Mouse (Mus musculus): ENCODE measurements at regions not wholly inside any gene's neighbourhood (a gene's known extent, or its start where the extent isn't known, plus 50 kb on each side); places are given as distances from the start of the nearest gene placed in this dataset.

DNA sequence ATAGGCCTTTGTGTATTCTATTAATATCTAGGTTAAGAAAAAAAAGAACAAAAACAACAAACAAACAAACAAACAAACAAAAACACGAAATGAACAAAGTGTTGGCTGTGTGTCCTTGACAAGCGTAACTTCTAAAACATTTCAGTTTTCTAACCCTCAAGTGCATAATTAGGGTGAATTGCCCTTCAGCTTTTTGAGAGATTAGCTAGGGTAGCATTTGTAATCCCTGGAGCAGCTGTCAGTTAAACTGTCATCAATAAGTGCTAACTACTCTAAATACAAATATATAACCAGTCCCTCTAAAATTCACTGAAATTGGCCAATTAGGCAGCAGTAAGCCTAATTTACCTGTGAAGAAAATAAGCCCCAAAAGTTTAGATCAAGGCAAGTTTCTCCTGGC is 467.6 kb downstream of the Gabrg2 start:
- Histone ChIP-seq H3K9ac (replicated peaks; ENCODE audit: low read length, poor library complexity, severe bottlenecking) (no peak overlapping the region), H3K36me3 (ENCODE audit: insufficient read depth, low read length) (no peaks in the 10 kb centered on the region), H3K27me3 (ENCODE audit: insufficient read depth, low read length) (no peaks in the 10 kb centered on the region), H3K4me2 (ENCODE audit: low read depth, low read length, poor library complexity, severe bottlenecking) (no peak overlapping the region), H3K9me3 (ENCODE audit: low read length) (no peaks in the 10 kb centered on the region), H3K4me3 (ENCODE audit: low read depth, low read length) (no peak overlapping the region), H3K27ac (ENCODE audit: low read depth, low read length) (no peak overlapping the region), H3K4me1 (ENCODE audit: insufficient read depth, low read length) (no peaks in the 10 kb centered on the region)
- WGBS, result 44% methylated on average over 2 of the region's 2 CpGs
- TF ChIP-seq CTCF (IDR thresholded peaks at IDR 0.05), result no peak
- no peak for DNase-seq (ENCODE audit: low spot score)
- ATAC-seq (ENCODE audit: low FRiP score), result no peak

DNA sequence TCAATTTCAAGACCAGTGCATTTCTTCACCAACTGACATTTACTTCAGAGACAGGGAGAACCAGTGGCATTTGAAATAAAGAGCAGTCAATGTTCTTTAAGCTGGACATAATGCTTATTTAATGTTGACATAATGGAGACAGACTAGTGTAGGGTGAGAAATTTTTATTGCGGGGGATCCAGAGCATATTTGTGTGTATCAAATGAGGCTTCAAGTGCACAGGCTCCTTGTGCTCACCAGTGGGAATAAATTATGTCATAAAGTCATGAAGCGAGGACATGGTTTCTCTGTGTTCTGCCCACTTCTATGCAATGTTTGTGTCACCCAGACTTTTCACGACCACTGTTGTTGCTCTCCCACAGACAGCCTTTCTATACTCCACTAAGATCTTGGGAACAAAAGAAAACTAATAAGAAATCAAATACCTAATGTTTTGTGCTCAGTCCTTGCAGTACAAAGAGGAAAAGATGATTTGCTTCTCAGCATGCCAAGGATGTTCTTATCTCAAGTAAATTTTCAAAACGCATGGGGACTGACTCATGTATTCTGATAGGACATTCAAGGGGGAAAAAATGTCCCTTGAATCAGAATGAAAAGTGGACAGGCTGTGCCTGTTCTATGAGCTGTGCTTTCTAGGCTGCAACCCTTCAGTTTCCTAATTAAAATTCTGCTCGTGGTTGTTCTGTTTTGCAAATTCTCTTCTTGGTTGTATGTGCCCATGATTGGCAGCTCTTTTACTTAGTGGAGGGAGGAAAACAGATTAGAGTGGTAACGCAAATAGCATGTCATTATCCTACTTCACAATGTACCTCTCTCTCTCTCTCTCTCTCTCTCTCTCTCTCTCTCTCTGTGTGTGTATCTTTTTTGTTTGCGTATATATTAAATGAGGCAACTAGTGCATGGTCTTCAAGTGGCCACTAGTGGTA is 468.4 kb downstream of the Gabrg2 start:
- no peaks in the 10 kb centered on the region for H3K9me3 ChIP-seq (ENCODE audit: low read length)
- DNase-seq (ENCODE audit: low spot score) (peak; percentile 31), ATAC-seq (ENCODE audit: low FRiP score) (peak; percentile 34; the same call in 1 of the 2 replicates)
- no peaks in the 10 kb centered on the region for H3K27me3 ChIP-seq (ENCODE audit: insufficient read depth, low read length)
- 23% methylated on average over 7 of the region's 7 CpGs for WGBS
- no peaks in the 10 kb centered on the region for H3K4me1 ChIP-seq (ENCODE audit: insufficient read depth, low read length)
- peak overlapping the region; percentile 26; the same call in 1 of the 2 replicates for H3K27ac ChIP-seq (ENCODE audit: low read depth, low read length)
- H3K4me3 ChIP-seq (ENCODE audit: low read depth, low read length), result no peak overlapping the region
- H3K36me3 ChIP-seq (ENCODE audit: insufficient read depth, low read length), result no peaks in the 10 kb centered on the region
- TF ChIP-seq CTCF (IDR thresholded peaks at IDR 0.05), result peak; percentile 28
- H3K4me2 ChIP-seq (ENCODE audit: low read depth, low read length, poor library complexity, severe bottlenecking), result no peak overlapping the region
- H3K9ac ChIP-seq (replicated peaks; ENCODE audit: low read length, poor library complexity, severe bottlenecking), result no peak overlapping the region

DNA sequence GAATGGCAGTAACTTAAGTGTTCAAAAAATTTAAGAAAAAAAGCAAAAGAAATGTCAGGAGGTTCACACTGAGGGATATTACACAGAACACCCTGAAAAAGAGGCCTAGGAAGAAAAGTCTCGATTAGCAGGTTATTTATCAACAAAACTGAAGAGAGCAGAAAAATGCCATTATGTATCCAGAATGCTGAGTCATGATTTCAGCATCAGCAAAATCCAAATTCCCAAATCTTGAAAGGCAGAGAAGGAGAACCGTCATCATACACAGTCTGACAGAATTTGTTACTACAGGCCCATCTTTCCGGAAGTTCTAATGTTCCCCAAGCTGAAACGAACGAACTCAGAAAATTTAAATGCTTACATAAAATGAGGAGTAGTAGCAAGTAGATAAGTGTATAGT is 475.7 kb downstream of the Gabrg2 start:
- 93% methylated on average over 5 of the region's 5 CpGs for WGBS
- no peak for TF ChIP-seq CTCF (IDR thresholded peaks at IDR 0.05)

DNA sequence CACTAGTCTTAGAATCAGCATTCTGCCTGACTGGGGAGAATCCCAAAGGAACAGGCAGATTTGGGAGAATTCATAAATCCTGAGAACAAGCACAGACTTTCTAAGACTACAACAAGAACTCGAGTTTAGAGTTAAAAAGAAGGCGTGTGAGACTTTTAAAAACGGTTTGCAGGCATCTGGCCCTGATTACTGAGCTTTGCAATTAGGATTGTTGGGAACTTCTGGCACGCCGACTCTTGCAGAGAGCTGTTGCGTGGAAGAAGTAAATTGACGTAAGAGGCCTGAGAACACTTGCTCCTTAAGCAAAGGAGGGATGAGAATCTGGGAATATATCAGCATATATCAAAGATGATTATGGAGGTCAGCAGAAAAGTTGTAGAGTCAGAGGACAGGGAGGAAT is 507.4 kb downstream of the Gabrg2 start:
- ATAC-seq (ENCODE audit: low FRiP score) (no peak), DNase-seq (ENCODE audit: low spot score) (no peak)
- H3K9ac ChIP-seq (replicated peaks; ENCODE audit: low read length, poor library complexity, severe bottlenecking), result no peak overlapping the region
- no peaks in the 10 kb centered on the region for H3K36me3 ChIP-seq (ENCODE audit: insufficient read depth, low read length)
- TF ChIP-seq CTCF (IDR thresholded peaks at IDR 0.05), result no peak
- H3K4me3 ChIP-seq (ENCODE audit: low read depth, low read length), result no peak overlapping the region
- no peaks in the 10 kb centered on the region for H3K9me3 ChIP-seq (ENCODE audit: low read length)
- no peaks in the 10 kb centered on the region for H3K4me1 ChIP-seq (ENCODE audit: insufficient read depth, low read length)
- H3K4me2 ChIP-seq (ENCODE audit: low read depth, low read length, poor library complexity, severe bottlenecking), result no peak overlapping the region
- no peak overlapping the region for H3K27ac ChIP-seq (ENCODE audit: low read depth, low read length)
- no peaks in the 10 kb centered on the region for H3K27me3 ChIP-seq (ENCODE audit: insufficient read depth, low read length)
- WGBS, result 81% methylated on average over 7 of the region's 7 CpGs

More for the DNA sequence above, 475.7 kb downstream of the Gabrg2 start:
- no peaks in the 10 kb centered on the region for H3K9me3 ChIP-seq (ENCODE audit: low read length)
- ATAC-seq (ENCODE audit: low FRiP score) (no peak), DNase-seq (ENCODE audit: low spot score) (no peak)
- no peak overlapping the region for H3K4me3 ChIP-seq (ENCODE audit: low read depth, low read length)
- no peak overlapping the region for H3K4me2 ChIP-seq (ENCODE audit: low read depth, low read length, poor library complexity, severe bottlenecking)
- no peaks in the 10 kb centered on the region for H3K27me3 ChIP-seq (ENCODE audit: insufficient read depth, low read length)
- no peak overlapping the region for H3K9ac ChIP-seq (replicated peaks; ENCODE audit: low read length, poor library complexity, severe bottlenecking)
- H3K4me1 ChIP-seq (ENCODE audit: insufficient read depth, low read length), result no peaks in the 10 kb centered on the region
- H3K27ac ChIP-seq (ENCODE audit: low read depth, low read length), result no peak overlapping the region
- no peaks in the 10 kb centered on the region for H3K36me3 ChIP-seq (ENCODE audit: insufficient read depth, low read length)

DNA sequence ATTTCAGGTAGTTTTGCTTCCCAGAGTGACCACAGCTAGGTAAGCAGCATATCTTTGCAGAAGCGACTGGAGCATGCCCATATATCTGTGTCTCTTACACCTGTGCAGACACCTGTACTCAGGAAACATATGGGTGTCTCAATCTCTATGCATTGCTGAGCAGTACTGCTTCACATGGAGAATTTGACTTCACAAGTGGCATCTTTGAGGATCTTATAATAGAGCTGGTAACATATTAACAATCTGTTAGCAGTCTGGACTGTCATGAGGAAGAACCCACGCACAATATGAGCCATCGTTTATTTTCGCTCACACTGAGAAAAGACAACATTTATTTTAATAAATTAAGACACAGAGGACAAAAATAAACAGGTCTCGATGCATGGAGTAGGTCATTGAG is 508.7 kb downstream of the Gabrg2 start:
- no peaks in the 10 kb centered on the region for H3K4me1 ChIP-seq (ENCODE audit: insufficient read depth, low read length)
- H3K36me3 ChIP-seq (ENCODE audit: insufficient read depth, low read length), result no peaks in the 10 kb centered on the region
- TF ChIP-seq CTCF (IDR thresholded peaks at IDR 0.05), result no peak
- no peak for ATAC-seq (ENCODE audit: low FRiP score)
- no peaks in the 10 kb centered on the region for H3K9me3 ChIP-seq (ENCODE audit: low read length)
- H3K4me2 ChIP-seq (ENCODE audit: low read depth, low read length, poor library complexity, severe bottlenecking), result no peak overlapping the region
- H3K9ac ChIP-seq (replicated peaks; ENCODE audit: low read length, poor library complexity, severe bottlenecking), result no peak overlapping the region
- no peak overlapping the region for H3K4me3 ChIP-seq (ENCODE audit: low read depth, low read length)
- no peak overlapping the region for H3K27ac ChIP-seq (ENCODE audit: low read depth, low read length)
- H3K27me3 ChIP-seq (ENCODE audit: insufficient read depth, low read length), result no peaks in the 10 kb centered on the region
- 80% methylated on average over 5 of the region's 5 CpGs for WGBS
- no peak for DNase-seq (ENCODE audit: low spot score)

DNA sequence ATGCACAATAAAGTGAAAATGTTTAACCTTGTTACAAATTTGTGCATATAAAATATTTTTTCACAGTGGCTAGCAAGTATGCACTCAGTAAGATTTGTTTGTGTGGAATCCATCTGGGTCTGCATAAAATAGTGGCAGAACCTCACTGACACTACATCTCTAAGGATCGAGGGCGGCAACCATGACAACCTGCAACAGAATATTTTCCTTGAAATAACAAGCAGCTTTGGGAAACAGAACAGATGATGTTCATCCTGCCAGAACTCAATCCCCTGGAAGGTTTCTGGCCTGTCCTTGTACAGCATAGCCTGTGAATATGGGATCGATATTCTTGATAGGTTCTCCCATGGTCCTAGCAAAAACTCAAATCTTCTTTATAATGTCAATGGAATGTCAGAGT is 509.4 kb downstream of the Gabrg2 start:
- no peaks in the 10 kb centered on the region for H3K36me3 ChIP-seq (ENCODE audit: insufficient read depth, low read length)
- ATAC-seq (ENCODE audit: low FRiP score), result no peak
- WGBS, result 66% methylated on average over 3 of the region's 3 CpGs
- DNase-seq (ENCODE audit: low spot score), result no peak
- no peaks in the 10 kb centered on the region for H3K27me3 ChIP-seq (ENCODE audit: insufficient read depth, low read length)
- H3K4me3 ChIP-seq (ENCODE audit: low read depth, low read length), result no peak overlapping the region
- H3K9me3 ChIP-seq (ENCODE audit: low read length), result no peaks in the 10 kb centered on the region
- H3K4me2 ChIP-seq (ENCODE audit: low read depth, low read length, poor library complexity, severe bottlenecking), result no peak overlapping the region
- H3K27ac ChIP-seq (ENCODE audit: low read depth, low read length), result no peak overlapping the region
- H3K4me1 ChIP-seq (ENCODE audit: insufficient read depth, low read length), result no peaks in the 10 kb centered on the region
- no peak for TF ChIP-seq CTCF (IDR thresholded peaks at IDR 0.05)
- no peak overlapping the region for H3K9ac ChIP-seq (replicated peaks; ENCODE audit: low read length, poor library complexity, severe bottlenecking)

Data from midbrain, postnatal 0 days (tissue).